Mouse (Mus musculus): ENCODE measurements around the gene Shd.

The Shd gene

DNA sequence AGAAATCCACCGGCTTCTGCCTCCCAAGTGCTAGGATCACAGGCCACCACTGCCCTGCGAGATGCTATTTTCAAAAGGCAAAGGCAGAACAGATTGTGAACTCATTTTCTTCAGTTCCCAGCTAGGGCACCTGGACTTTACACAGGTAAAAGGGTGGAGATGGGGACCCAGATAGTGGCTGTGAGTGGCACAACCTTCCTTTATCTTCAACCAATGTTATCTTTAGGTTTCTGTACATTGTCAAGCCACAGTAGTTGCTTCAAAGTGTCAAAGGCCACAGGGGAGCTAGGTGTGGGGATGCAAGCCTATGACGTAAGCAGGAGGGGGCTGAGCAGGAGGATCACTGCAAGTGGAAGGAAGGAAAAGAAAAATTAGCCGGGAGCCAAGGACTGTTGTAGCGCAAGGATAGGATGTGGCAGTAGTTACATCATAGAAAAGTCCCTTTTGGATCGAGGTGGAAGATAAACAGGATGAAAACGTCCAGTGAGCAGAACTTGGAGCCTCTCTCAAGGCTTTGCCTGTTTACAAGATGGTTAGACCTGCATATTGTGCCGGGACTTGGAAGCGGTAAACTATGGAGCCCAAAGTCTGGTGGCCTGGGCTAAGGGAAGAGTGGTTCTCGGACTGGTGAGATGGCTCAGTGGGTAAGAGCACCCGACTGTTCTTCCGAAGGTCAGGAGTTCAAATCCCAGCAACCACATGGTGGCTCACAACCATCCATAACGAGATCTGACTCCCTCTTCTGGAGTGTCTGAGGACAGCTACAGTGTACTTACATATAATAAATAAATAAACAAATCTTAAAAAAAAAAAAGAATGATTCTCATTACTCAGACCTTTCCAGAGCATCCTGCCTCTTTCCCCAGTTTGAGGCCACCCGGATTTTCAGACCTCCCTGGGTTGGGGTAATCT lies 37.4 kb downstream of the Shd start:
- DNase-seq (ENCODE audit: low spot score in 2 of 2), result no peak

DNA sequence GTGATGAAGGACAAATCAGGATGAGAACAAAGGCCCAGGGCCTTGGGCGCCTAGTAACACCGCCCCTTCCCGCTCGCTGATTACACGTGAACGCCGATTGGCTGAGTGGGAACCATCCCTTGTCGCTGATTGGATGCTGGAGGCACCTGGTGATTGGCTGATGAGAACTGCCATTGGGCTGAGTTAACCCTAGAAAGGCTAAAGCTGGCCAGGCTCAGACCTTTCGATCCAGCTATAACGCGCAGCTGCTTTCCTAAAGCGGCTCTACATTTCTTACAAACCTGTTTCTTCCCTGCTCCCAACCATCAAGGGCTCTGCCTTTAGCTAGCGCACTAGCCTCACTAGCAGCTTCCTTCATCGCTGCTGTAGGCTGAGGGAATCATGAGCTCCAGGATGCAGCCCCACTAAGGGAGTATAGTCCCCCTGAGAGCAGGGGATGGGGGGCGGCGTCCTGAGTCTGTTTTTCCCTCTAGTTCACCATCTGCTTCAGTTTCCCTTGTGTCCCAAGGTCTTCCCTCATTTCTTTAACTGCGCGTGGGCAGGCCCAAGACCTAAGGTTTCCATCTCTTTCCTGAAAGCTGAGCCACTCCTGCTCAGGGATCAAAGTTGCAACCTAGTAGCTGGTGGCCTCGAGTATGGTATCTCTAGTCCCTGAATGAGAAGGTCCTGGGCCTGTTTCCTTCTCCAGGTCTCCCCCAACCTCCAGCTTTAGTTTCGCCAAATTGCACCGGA lies 38.3 kb downstream of the Shd start:
- peak; percentile 93 to 95 for DNase-seq (ENCODE audit: low spot score in 2 of 2)

DNA sequence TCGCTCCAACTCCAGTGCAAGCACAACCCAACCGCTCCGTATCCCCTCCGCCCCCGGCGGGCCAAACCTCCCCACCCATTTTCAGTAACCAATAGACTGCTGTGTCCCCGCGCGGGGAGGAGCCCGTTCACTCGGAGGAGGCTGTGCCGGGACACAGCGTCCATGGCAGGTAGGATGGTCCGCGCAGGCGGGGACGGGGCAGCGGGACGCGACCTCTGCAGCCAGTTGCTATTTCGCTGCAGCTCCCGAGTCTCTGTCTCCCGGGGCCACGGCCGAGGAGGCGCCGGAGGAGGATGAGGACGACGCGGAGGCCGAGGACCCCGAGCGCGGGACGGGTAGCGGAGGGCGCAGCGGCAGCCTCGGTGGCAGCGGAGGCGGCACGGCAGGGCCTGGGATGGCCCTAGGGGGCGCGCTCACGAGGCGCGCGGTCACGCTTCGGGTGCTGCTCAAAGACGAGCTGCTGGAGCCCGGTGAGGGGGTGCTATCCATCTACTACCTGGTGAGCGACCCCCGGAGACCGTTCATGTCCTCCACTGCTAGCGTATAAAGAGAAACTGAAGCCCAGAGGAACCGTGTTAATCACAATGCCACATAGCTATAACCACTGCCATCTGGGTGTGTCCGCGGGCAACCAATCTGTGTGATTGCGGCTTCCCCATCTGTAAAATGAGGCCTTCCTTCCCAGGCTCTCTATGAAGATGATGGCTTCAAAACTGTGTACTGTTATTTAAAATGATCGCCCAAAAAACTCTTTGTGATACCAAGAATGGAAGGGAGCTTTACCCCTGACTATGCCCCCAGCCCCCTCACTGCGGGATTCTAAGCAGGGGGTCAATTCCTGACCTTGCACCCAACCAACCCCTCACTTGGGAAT lies 39.1 kb downstream of the Shd start:
- peak; percentile 91 for DNase-seq (ENCODE audit: low spot score in 2 of 2)

DNA sequence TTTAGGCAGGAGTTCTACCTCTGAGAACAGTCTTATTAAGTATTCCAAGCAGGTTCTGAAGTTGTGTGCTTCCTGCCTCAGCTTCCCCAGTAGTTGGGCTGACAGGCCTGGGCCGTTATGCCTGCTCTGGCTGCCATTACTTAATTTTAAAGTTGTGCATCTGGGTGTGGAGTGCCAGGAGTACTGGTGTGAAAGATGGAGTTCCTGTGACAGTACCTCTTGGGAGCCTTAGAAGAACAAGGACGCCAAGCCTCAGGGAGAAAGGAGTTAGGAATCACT lies 39.6 kb downstream of the Shd start:
- DNase-seq (ENCODE audit: low spot score in 2 of 2), result no peak

DNA sequence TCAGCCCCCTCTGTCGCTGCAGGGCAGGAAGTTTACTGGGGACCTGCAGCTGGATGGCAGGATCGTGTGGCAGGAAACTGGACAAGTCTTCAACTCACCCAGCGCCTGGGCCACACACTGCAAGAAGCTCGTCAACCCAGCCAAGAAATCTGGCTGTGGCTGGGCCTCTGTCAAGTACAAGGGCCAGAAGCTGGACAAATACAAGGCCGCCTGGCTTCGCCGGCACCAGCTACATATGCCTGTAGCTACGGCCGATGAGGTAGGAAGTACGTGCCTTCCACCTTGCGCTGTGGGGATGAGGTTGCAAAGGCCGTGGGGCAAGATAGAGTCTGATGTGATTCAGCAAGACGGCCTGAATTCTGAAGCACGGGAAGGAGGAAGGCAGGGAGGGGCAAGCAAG lies 40.0 kb downstream of the Shd start:
- no peak for DNase-seq (ENCODE audit: low spot score in 2 of 2)

DNA sequence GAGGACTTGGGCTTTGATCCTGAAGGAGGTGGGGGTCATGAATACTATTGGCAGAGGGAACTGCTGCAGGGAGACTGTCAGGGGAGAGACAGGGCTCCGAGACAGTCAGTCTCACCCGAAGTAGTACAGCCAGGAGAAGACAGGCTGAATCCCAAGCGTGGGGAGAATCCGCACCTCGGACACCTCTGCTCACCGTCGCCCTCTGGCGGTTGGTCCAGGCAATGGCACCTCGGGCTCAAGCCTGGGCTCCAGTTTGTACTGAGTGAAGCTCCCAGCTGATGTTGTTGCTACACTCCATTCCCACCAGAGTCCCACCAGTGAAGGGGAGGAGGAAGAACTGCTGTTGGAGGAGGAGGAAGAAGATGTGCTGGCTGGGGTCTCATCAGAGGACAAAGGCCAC lies 40.4 kb downstream of the Shd start:
- peak; percentile 72 to 79 for DNase-seq (ENCODE audit: low spot score in 2 of 2)

DNA sequence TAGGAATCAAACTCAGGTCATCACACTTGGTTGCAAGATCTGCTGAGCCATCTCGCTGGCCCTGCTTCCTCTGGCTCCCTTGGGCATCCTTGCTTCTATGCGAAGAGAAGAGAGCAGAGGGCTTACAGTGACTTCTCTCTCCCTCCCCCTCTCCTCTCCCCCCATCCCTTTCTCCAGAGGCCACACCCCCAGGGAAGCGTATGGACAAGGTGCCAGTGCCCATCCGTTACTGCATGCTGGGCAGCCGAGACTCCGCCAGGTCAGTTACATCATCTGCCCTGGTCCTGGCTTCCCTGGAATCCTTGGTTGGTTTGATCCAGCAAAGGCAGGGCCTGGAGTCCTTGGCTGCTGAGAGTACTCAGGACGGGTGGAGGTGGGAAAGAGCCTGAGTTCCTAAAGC lies 41.2 kb downstream of the Shd start:
- DNase-seq (ENCODE audit: low spot score in 2 of 2), result no peak

DNA sequence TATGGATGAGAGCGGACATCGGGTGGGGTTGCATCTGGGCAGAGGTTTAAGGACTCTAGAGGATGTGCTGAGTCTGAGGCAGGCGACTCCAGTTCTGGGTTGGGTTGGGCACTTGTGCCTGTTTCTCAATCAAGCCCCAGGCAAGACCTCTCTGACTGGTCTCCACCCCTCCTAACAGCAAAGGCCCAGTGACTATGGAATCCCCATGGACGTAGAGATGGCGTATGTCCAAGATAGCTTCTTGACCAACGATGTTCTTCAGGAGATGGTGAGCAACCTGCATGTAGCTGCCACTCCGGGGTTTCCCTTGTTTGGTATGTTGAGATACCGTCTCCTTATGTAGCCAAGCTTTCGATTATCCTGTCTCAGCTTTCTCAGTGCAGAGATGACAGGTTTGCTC lies 45.0 kb downstream of the Shd start:
- DNase-seq (ENCODE audit: low spot score in 2 of 2), result no peak

DNA sequence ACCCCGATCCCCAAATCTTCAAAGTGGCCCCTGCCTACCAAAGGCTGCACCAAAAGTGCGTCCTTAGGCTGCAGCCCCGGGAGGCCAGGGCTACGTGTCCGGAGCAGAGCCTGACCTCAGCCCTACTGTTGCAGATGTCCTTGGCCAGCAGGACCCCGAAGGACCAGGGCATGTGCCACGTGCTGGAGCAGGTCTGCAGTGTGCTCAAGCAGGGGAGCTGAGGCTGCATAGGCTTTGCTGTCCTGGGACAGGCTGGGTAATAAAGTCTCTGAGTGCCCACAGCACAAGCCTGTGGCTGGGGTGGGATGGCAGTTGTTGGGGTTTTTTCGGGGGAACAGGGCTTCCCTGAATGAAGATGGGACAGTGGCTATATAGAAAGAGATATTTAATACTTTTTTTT lies 46.1 kb downstream of the Shd start:
- DNase-seq (ENCODE audit: low spot score in 2 of 2), result no peak

DNA sequence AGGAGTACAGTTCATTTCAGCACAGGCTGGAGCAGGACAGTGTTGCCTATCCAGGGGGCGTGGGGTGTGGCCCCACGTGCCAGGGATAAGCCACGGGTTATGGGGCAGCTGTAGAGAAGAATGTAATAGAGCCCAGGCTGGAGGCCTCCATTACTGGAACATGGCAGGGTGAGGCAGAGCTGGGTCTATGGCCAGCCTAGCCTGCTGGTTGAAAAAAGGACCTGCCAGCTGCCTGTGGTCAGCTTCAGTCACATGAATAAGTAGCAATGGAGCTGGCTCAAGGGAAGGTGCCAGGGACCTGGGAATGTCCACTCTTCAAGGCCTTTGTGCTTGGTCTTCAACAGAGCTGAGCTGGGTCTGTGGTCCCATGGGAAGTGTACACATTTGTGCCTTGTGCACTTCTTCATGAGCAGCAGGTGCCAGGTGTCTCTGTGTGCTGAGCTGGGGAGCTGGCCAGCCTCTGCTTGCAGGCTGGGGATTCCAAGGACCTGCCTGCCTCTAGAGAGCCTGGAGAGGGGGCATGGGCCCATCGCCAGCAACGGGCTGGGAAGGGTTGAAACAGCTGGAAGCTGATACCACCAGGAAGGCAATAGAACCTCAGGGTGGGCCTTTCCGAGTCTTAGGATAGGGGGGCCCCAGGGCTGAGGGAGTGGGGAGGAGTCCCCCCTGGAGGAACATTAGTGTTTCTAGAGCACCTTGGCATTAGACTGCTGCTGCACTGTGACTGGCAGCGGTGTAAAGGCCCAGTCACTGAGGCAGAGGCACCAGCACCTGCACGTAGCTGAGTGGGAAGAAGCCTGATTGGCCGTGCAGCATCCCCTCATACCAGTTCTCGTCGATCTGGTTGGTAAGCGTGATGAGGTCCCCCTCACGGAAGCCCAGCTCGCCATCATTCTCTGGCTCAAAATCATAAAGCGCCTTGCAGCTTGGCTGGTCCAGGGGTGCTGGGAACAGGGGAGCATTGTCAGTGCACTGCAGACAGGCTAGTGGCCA lies 46.8 kb downstream of the Shd start:
- DNase-seq (ENCODE audit: low spot score in 2 of 2), result no peak

DNA sequence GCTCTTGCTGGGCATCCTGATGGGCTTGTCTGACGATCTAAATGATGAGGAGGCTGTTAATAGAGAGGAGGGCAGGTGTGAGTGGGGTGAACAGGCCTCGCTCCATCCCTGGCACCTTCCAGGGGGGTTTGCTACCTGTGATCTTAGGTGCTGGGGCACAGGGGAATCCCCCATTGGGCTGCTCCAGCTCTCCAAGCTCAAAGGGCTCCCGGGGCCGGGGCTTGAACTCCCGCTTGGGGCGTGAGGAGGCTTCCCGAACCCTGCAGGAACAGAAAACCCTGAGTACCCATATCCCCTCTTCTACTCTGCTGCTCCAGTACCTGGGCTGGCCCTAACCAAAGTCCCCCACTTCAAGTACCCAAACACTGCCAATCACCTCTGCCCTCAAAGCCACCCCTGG lies 47.6 kb downstream of the Shd start:
- no peak for DNase-seq (ENCODE audit: low spot score in 2 of 2)

DNA sequence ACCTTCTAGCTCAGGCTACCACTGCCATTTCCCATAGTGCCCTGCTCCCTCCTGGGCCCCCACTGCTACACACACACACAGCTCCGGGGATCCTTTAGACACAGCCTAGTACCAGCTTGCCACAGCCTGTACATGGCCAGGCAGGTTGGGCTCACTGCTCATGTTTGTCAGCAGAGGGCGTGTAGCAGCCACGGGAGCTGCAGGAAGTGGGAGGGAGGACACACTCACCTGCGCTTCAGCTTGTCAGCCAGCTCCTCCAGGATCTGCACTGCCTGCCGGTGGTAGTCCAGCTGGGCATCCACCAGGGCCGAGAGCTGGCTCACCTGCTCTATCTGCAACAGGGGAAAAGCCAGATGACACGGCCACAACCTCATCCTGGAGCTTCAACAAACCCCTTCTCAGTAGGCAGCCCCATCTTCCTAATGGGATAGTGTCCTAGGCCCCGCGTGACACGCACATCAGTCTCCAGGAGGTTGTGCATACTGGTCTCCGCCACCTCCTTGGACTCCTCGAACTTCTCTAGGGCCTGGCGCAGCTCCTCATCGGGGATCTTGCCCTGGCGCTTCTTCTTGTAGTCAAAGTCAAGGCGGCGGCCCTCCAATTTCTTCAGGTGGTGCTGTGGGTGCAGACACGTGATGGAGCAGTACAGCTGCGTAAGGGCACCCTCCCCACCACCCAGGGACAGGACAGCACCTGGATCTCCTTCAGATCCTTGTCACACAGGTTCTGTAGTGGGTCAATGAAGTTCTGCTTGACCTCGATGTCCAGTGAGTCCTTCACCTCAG lies 48.3 kb downstream of the Shd start:
- DNase-seq (ENCODE audit: low spot score in 2 of 2), result peak; percentile 66 to 71

DNA sequence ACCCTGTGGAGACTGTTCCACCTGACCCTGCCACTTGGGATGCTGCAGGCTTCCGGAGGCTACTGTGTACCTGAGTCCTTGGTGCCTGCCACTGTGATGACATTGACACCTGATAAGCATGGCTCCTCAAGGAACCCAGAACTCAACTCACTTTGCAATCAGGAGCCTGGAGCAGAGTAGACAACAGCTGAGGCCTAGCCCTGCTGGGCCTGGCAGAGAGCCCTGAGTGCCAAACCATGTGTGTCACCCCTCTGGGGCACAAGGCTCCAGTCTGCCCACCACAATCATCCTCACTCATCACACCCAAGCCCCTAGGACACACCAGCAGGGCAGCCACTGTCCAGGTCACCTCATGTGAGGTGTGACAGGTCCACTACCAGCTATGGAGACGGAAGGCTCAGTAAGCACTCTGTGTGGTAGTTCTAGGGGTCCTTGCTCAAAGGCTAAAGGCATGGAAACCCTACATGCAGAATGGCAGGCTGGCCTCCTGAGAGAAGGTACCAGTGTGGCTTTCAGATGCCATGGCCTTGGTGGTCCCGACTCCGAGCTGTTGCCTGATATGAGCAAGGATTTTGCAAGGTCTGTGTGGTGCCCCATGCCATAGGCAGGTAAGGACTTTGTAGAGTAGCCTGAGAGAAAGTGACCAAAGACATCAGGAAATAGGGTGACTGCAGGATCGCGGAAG lies 50.3 kb downstream of the Shd start:
- DNase-seq (ENCODE audit: low spot score in 2 of 2), result no peak

DNA sequence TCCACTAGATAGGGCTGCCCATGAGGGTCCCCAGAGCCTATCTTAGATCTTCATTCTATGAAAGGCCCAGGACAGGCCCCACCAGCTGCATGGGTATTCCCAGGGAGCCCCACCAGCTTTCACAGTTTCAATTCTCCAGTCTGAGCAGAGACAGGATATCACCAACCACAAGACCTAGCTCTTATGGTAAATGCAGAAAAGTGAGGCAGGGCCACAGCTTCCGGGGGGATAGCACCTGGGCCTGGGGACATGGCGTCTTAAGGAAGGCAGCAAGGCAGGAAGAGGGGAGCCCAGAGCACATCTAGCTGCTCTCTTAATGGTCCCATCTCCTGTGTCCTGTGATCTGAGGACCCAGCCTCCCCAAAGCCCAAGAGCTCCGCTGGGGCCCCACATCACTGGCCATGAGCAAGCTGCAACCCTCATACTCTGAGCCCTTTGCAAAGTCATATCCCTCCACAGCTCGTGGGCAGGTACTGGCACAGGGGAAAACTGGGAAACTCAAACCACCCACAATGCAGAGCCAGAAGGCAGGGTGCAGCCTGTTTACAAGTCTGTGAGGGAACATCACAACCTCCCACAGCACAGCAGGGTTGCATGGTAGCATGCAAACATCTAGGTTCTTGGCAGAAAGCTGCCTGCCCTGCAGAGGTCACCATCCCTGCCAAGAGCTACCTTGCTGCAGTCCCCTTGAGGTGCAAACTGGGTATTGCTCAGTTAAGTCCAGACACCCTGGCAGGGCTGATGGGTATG lies 51.1 kb downstream of the Shd start:
- DNase-seq (ENCODE audit: low spot score in 2 of 2), result peak; percentile 76

DNA sequence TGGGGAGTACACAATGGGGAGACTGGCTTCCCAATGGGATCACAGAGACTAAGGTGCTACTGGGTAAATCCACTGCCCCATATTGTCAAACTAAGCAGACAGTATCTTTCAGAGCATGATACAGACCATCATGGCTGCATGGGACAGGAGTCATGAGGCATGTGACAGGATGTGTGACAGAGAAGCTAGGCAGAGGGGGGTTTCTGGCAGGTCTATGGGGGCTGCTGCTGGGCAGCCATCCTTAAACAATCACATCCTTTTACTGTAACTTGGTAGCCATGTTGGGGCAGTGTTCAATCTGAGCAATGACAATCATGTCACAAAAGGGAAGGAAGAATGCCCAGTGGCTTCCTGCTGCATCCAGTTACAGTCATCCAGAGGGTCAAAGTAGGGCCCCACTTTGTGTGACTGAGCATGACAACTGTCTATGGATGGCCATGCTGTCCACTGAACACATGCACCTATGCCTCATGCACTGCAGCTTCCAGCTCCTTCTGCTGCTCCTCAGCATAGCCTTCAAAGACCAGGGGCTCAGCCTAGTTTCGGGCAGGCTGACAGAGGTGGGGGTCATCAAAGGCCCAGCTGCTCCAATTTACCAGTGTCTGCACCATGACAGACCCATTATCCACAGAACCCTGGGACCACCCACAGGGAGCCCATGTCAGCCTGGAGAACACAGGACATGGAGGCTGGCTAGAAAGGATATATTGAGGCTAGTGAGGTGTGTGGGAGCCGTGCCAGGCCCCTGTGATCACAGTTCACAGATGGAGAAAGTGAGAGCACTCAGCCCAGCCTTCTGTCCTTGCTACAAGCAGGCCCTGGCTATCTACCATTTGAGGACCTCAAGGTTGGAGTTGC lies 52.1 kb downstream of the Shd start:
- no peak for DNase-seq (ENCODE audit: low spot score in 2 of 2)

DNA sequence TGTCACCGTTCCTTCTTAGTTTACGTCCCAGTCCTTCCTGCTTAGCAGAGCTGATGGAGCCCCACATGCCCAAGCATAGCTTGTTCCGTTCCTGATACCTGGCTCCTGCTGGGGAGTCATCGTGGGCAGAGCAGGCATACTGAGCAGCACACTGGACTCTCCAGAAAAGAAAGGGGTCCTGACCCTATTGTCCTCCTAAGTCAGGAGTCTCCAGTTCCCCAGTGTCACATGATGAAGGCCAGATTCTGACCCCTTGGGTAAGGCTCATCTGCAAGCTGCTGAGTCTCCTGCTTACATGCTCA lies 52.7 kb downstream of the Shd start:
- DNase-seq (ENCODE audit: low spot score in 2 of 2), result no peak

DNA sequence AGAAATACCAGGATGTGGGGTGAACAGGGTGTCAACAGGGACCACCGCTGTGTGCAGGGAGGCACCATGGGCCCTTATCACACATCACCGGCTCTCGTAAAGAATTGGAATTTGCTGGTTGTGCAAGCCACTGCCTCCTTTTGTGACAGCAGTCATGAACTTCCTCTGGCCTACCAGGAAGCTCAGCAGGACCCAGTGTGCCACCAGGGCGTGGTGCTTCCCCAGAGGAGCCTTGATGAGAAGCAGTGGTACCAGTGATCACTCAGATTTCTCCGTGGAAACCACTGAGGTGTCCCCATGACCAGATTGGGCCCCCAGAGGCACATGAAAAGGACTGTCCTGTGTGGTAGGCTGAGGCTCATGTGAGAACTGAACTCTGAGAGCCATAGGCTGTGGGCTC lies 53.1 kb downstream of the Shd start:
- no peak for DNase-seq (ENCODE audit: low spot score in 2 of 2)

DNA sequence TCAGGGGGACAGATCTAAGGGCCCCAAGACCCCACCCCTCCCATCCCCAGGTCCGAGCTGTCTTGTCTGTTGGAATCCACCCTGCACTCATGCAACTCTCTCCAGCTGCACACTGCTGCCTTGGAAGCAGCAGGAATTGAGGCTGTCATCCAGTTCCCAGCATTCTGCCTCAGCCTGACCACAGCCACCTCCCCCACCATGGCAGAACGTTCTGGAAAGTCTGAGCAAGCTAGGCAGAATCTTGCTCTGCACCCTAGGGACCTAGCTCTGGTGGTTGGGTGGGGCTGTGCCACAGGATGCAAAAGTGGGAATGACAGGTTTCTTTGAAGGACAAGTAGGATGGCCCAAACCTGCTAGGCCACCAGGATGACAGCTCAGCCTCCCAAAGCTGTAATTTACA lies 54.2 kb downstream of the Shd start:
- DNase-seq (ENCODE audit: low spot score in 2 of 2), result no peak

Measured in frontal cortex, postnatal 36 days (tissue).